Mouse (Mus musculus): ENCODE results near the gene Arl5b. TPM values are rescaled to one million over a fixed set of nuclear protein-coding genes. Genes with fewer than 3 reads are reported as not detected.
A peak's percentile ranks its signal among the peaks of the same experiment; 100 is the strongest.

Gene Arl5b
- polyA plus RNA-seq (2016; fragmentation: Nextera tagmentation; extraction: Ambion mirVana) = 58.1 and 58.7 TPM in 2 replicates

DNA sequence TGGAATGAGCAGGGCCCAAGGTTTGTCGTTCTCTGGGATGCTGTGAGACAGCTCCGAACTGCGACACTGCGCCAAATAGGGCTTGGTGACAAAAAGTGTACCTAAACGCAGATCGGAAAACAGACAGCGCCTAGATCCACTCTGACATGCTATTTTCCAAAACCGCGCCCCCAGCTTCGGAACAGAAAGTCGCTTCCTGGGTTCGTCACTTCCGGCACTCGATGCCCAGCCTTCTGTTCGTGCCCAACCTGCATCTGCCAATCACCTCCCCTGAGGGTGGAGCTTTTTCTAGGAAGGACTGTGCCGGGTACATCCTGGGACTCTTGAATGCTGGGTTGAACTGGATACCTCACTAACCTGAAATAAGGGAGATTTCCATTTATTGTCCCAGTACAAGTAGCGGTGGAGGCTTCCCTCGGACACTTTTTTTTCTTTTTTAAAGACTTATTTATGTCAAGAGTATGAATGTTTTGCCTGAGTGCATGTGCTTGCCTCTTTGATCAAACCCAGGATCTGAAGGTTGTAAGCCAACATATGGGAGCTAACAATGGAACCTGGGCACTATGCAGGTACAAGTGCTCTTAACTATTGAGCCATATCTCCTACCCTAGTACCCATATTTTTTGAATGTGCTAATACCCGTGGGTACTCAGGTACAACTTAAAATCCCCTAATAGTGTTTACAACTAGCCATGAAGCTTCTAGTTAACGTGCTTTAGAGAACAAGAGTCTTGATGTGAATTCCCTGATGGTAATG is at the start of gene Arl5b:
Arl5b (plus strand) TSS at position 279 of the 757 bp plus-strand sequence.
- H3K27me3 ChIP-seq = no peaks in the 10 kb centered on the region
- peaks cover 5% of the 10 kb centered on the region for H3K4me1 ChIP-seq
- peak; percentile 98 for ATAC-seq (ENCODE audit: low FRiP score)
- WGBS = 9% methylated on average over 20 of the region's 20 CpGs
- H3K4me2 ChIP-seq (replicated peaks) = peak within 1 kb of the TSS; percentile 60
- H3K27ac ChIP-seq = no peak within 1 kb of the TSS
- H3K36me3 ChIP-seq = no peaks in the 10 kb centered on the region
- H3K9me3 ChIP-seq (replicated peaks) = no peaks in the 10 kb centered on the region
- H3K4me3 ChIP-seq = peak within 1 kb of the TSS; percentile 64
- peak within 1 kb of the TSS; percentile 69 for H3K9ac ChIP-seq

DNA sequence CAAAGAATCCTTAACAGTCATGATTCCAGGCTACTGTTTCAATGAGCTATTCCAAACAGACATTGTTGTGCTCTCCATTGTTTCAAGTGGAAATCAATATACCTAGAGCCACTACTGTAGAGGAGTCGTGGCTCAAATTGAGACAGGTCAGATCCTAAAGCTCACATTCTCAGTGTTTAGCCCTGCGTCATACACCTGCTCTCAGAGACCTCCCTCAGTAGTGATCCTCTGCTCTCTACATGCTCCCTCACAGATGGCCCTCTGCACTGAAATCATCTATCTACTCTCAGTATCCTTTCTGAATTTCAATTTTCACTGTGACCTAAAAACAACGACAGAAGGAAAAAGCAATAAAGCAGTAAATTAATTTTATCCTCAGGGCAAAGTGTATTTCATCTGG is 41.7 kb upstream of the Arl5b start:
- H3K9me3 ChIP-seq (replicated peaks) = no peaks in the 10 kb centered on the region
- no peak overlapping the region for H3K27ac ChIP-seq
- H3K9ac ChIP-seq = no peak overlapping the region
- ATAC-seq (ENCODE audit: low FRiP score) = peak; percentile 58; the same call in 1 of the 2 replicates
- no peak overlapping the region for H3K4me3 ChIP-seq
- H3K4me2 ChIP-seq (replicated peaks) = no peak overlapping the region
- H3K4me1 ChIP-seq = no peaks in the 10 kb centered on the region
- H3K36me3 ChIP-seq = peaks cover 14% of the 10 kb centered on the region
- 78% methylated on average over 3 of the region's 3 CpGs for WGBS
- H3K27me3 ChIP-seq = no peaks in the 10 kb centered on the region

DNA sequence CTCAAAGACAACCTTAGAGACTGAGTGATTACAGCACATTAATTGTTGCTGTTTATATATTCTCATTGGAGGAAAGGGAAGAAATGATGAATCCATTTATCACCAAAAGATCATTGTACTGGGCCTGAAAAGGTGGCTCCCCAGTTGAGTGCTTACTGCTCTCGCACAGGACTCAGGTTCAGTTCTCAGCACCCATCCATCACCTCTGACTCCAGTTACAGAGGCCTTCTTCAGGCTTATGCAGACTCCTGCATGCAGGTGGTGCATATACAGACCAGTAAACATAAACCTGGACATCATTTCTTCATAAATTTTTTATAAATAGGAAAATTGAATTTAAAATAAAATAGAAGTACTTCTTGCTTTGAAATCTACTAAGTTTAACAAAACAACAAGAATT is 41.1 kb upstream of the Arl5b start:
- H3K4me2 ChIP-seq (replicated peaks) = no peak overlapping the region
- WGBS = 96% methylated on average over 1 of the region's 1 CpGs
- H3K36me3 ChIP-seq = peaks cover 14% of the 10 kb centered on the region
- H3K9me3 ChIP-seq (replicated peaks) = no peaks in the 10 kb centered on the region
- no peak overlapping the region for H3K9ac ChIP-seq
- no peaks in the 10 kb centered on the region for H3K27me3 ChIP-seq
- H3K27ac ChIP-seq = no peak overlapping the region
- no peak for ATAC-seq (ENCODE audit: low FRiP score)
- no peaks in the 10 kb centered on the region for H3K4me1 ChIP-seq
- H3K4me3 ChIP-seq = no peak overlapping the region

DNA sequence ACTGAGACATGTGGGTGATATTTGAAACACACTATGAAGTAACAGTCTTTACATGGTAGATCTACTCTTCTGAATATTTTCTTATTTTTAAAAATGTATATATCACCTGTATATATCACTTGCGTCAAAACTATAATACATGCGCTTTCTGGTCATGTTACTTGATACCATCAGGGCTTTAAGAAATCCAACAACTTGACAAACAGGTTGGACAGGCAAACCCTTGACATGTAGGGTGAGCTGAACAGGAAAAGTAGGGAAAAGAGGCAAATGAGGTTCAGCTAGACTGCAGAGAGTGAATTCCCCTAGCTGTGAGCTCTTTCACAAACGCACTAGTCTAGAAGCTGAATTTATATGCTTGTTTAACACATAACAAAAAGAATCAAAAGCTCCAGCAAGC is 22.4 kb upstream of the Arl5b start:
- H3K27ac ChIP-seq = no peak overlapping the region
- no peak for ATAC-seq (ENCODE audit: low FRiP score)
- no peaks in the 10 kb centered on the region; the same call in 1 of the 2 replicates for H3K4me1 ChIP-seq
- H3K27me3 ChIP-seq = no peaks in the 10 kb centered on the region
- peaks cover 13% of the 10 kb centered on the region; the same call in 1 of the 2 replicates for H3K36me3 ChIP-seq
- no peak overlapping the region for H3K4me3 ChIP-seq
- H3K4me2 ChIP-seq (replicated peaks) = no peak overlapping the region
- H3K9ac ChIP-seq = no peak overlapping the region
- whole genome bisulfite sequencing = 95% methylated on average over 3 of the region's 3 CpGs
- H3K9me3 ChIP-seq (replicated peaks) = no peaks in the 10 kb centered on the region

DNA sequence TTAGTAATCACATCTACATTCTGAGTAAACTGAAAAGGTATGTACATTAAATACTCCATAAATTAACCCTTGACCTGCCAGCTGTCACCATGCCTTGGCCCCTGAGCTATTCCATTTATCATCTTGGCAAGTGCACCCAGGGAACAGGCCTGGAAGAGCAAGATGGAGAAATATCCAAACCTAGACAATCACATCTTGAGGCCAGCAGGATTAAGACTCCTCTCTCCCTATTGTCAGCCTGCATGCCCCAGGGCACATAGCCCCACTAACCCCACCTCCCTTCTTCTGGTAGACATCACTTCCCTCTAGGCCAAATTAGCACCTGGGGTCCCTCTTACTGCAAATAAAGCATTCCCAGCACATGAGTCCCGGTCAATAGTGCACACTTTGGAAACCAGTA is 21.4 kb upstream of the Arl5b start:
- WGBS = 75% methylated on average over 1 of the region's 1 CpGs
- Histone ChIP-seq H3K27ac (no peak overlapping the region), H3K36me3 (peaks cover 15% of the 10 kb centered on the region; the same call in 1 of the 2 replicates), H3K27me3 (no peaks in the 10 kb centered on the region), H3K9me3 (replicated peaks) (no peaks in the 10 kb centered on the region), H3K4me3 (no peak overlapping the region), H3K4me1 (no peaks in the 10 kb centered on the region; the same call in 1 of the 2 replicates), H3K4me2 (replicated peaks) (no peak overlapping the region), H3K9ac (no peak overlapping the region)
- ATAC-seq (ENCODE audit: low FRiP score) = peak; percentile 61; the same call in 1 of the 2 replicates

DNA sequence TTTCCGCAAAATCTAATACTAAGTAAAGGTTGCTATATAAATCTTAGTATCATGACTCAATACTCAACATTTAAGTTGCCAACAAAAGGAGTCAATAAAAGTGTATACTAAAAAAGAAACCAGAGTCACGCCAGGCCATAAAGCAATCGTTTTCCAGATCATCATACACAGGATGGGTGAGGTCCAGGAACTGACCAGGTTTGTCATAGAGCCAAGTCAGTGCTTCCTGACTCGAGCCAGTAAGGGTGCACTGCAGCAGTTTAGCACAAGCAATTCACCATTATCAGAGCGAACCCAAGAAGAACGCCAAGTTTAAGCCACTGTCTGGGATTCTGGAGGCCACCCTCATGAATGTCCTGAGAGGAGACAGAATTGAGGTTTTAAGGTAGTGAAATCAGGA is 10.5 kb upstream of the Arl5b start:
- no peak overlapping the region for H3K9ac ChIP-seq
- no peak overlapping the region for H3K27ac ChIP-seq
- H3K4me2 ChIP-seq (replicated peaks) = no peak overlapping the region
- no peaks in the 10 kb centered on the region for H3K4me1 ChIP-seq
- 0 out of 2 replicates have a peak, but pooled peaks cover 7% of the 10 kb centered on the region for H3K36me3 ChIP-seq
- no peak overlapping the region for H3K4me3 ChIP-seq
- 87% methylated on average over 6 of the region's 6 CpGs for WGBS
- no peak for ATAC-seq (ENCODE audit: low FRiP score)
- H3K9me3 ChIP-seq (replicated peaks) = no peaks in the 10 kb centered on the region
- no peaks in the 10 kb centered on the region for H3K27me3 ChIP-seq

DNA sequence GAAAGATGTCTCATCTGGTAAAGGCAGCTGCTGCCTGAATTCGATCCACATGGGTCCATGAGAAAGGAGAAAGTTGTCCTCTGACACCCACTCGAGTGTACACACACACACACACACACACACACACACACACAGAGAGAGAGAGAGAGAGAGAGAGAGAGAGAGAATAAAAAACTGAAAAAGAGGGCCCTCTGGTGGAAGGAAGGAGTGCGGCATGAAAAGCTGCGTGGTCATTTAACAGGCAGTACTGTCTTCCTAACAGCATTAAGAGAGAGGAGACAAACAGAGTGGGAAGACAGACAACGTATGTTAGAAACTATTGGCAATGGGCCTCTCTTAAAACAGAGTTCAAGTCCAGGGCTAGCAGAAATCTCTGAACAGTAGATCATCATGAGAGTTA is 8.9 kb upstream of the Arl5b start:
- Histone ChIP-seq H3K27me3 (no peaks in the 10 kb centered on the region), H3K4me1 (no peaks in the 10 kb centered on the region), H3K9ac (no peak overlapping the region), H3K4me3 (no peak overlapping the region), H3K4me2 (replicated peaks) (no peak overlapping the region), H3K27ac (no peak overlapping the region), H3K9me3 (replicated peaks) (no peaks in the 10 kb centered on the region), H3K36me3 (0 out of 2 replicates have a peak, but pooled peaks cover 7% of the 10 kb centered on the region)
- no peak for ATAC-seq (ENCODE audit: low FRiP score)
- 60% methylated on average over 5 of the region's 5 CpGs for WGBS

DNA sequence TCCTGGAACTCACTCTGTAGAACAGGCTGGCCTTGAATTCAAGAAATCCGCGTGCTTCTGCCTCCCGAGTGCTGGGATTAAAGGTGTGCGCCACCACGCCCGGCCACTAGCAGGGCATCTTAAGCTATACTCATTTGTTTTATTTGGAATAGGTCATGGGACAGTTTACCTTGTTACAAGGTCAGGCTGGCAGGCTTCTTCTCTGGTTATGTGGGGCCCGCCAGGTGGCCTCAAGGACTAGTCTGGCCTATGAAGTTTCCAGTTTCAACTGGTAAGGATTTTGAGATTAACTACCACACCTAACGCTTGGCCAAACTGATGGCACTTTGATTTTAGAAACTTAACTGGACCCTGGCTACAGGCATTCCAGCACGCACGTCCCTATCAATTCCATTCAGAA is 5.3 kb downstream of the Arl5b start:
- WGBS = 23% methylated on average over 10 of the region's 10 CpGs
- no peak for ATAC-seq (ENCODE audit: low FRiP score)

DNA sequence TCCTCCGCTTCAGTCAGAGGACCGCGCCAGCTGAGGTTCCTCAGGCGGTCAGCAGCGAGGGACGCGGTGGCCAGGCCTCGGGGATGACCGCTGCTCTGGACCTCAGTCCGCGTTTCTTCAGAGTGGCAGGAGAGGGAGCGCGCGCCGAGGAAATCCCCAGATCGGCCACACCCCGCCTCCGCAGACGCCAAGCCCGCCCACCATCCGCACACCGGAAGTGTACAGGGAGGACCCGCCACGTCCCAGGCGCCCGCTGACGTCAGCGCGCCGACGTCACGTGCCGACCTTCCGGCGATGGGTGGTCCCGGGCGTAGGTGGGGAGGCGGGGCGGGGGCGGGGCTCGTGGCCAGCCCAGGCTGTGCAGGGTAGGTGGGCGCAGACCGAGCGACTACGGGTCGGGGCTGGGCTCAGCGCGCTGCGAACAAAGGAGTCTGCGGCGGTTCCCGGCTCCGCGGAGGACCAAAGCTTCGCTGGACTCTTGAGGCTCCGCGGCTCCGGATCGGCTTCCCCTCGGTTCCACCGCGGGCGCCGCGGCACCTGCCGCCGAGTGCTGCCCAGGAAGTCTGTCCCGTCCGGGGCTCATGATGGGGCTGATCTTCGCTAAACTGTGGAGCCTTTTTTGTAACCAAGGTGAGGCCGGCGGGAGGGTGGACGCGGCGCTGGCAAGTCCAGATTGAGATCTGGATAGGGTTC is 5.9 kb downstream of the Arl5b start, which contains the start of gene Nsun6:
Nsun6 (minus strand) TSS at position 125 of the 693 bp plus-strand sequence.
- Histone ChIP-seq H3K27me3 (no peaks in the 10 kb centered on the region), H3K27ac (peak within 1 kb of the TSS; percentile 97), H3K4me1 (peaks cover 21% of the 10 kb centered on the region), H3K36me3 (0 out of 2 replicates have a peak, but pooled peaks cover 2% of the 10 kb centered on the region), H3K4me3 (peak within 1 kb of the TSS; percentile 85), H3K9me3 (replicated peaks) (no peaks in the 10 kb centered on the region), H3K4me2 (replicated peaks) (peak within 1 kb of the TSS; percentile 66), H3K9ac (peak within 1 kb of the TSS; percentile 94)
- peak; percentile 100 for ATAC-seq (ENCODE audit: low FRiP score)
- under 1% methylated on average over 74 of the region's 75 CpGs for WGBS

More for the DNA sequence above, 5.3 kb downstream of the Arl5b start:
- H3K4me1 ChIP-seq = peaks cover 21% of the 10 kb centered on the region
- peak overlapping the region; percentile 85 for H3K4me3 ChIP-seq
- H3K9ac ChIP-seq = peak overlapping the region; percentile 68
- H3K27ac ChIP-seq = peak overlapping the region; percentile 88
- H3K4me2 ChIP-seq (replicated peaks) = peak overlapping the region; percentile 63
- H3K36me3 ChIP-seq = 0 out of 2 replicates have a peak, but pooled peaks cover 2% of the 10 kb centered on the region
- H3K27me3 ChIP-seq = no peaks in the 10 kb centered on the region
- no peaks in the 10 kb centered on the region for H3K9me3 ChIP-seq (replicated peaks)

DNA sequence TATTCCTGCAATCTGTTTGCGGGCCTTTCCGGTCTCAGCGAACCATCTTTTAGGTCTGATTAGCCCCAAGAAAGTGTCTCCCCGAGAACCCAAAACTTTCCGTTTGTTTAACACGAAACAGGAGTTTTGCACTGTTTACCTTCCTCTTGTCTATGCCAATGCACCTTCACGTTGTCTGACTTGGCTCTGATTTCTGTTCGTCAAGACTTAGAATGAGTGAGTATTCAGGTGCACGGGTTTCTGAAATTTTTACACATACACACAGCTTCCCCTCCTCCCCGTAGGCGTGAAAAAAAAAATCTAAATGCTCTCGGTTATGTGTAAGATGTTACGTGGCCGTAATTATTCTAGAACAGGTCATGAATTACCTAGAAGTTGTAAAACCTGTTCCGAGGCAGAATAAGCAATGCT is 6.6 kb downstream of the Arl5b start:
- peaks cover 21% of the 10 kb centered on the region for H3K4me1 ChIP-seq
- H3K27me3 ChIP-seq = no peaks in the 10 kb centered on the region
- H3K4me2 ChIP-seq (replicated peaks) = peak overlapping the region; percentile 66
- WGBS = 1% methylated on average over 15 of the region's 15 CpGs
- no peaks in the 10 kb centered on the region for H3K9me3 ChIP-seq (replicated peaks)
- peak overlapping the region; percentile 97 for H3K27ac ChIP-seq
- ATAC-seq (ENCODE audit: low FRiP score) = no peak
- H3K36me3 ChIP-seq = 0 out of 2 replicates have a peak, but pooled peaks cover 2% of the 10 kb centered on the region
- H3K9ac ChIP-seq = peak overlapping the region; percentile 94
- H3K4me3 ChIP-seq = peak overlapping the region; percentile 85

DNA sequence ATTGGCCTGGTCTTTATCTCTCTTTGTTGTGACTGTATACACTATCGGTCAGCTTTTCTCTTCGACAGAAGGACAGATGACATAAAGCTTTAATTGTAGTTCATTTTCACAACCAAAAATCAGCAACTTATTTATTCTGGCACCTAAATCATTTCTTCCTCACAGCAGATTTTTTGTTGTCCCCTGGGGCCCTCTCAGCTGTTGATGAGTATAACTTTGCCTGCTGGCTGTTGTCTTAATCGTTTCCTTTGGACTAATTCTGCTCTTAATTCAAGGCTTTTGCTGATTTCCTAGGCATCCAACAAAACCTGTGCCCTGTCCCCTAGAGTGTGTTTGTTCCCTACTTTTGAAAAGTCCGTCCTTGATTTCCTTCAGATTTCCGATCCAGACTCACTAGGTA is 9.0 kb downstream of the Arl5b start:
- Histone ChIP-seq H3K4me1 (peaks cover 21% of the 10 kb centered on the region), H3K9ac (no peak overlapping the region), H3K9me3 (replicated peaks) (no peaks in the 10 kb centered on the region), H3K4me2 (replicated peaks) (no peak overlapping the region), H3K4me3 (no peak overlapping the region), H3K27me3 (no peaks in the 10 kb centered on the region), H3K27ac (no peak overlapping the region), H3K36me3 (0 out of 2 replicates have a peak, but pooled peaks cover 2% of the 10 kb centered on the region)
- ATAC-seq (ENCODE audit: low FRiP score) = no peak
- 89% methylated on average over 5 of the region's 5 CpGs for WGBS

DNA sequence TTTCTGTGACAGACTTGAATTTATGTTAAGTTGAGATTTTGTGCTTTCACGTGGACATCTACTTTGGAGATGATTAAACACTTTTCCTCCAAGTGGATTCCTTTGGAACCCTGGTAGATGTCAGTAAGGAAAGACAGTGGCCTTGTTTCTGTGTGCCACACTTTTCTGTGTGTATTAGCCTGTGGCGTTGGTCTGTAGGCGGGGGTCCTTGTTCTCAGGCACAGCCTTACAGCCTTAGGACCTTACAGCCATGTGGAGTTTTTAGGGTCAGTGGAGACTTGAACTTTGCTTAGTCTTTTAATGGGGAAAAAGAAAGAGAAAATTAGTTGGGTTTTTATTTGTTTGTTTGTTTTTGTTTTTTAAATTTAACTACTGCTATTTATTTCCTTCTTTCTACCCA is 11.7 kb downstream of the Arl5b start:
- peaks cover 33% of the 10 kb centered on the region for H3K4me1 ChIP-seq
- ATAC-seq (ENCODE audit: low FRiP score) = no peak
- 89% methylated on average over 3 of the region's 3 CpGs for WGBS

More for the DNA sequence above, 11.7 kb downstream of the Arl5b start:
- no peaks in the 10 kb centered on the region for H3K9me3 ChIP-seq (replicated peaks)
- H3K27ac ChIP-seq = no peak overlapping the region
- H3K36me3 ChIP-seq = 0 out of 2 replicates have a peak, but pooled peaks cover 2% of the 10 kb centered on the region
- no peak overlapping the region for H3K4me3 ChIP-seq
- H3K27me3 ChIP-seq = no peaks in the 10 kb centered on the region
- no peak overlapping the region for H3K9ac ChIP-seq
- H3K4me2 ChIP-seq (replicated peaks) = no peak overlapping the region
